Mouse (Mus musculus) kidney, adult 2 months (tissue): ENCODE measurements around the gene Cry1.

ENCODE experiments used
- CTCF ChIP-seq: fragments of 200-500 bp; conservative IDR thresholded peaks from 2 replicates; pipeline ENCODE4 v1.5.1; 2011; ENCODE audit warnings: low read depth, mild to moderate bottlenecking, control low read depth, low read length, moderate library complexity, mixed read lengths; ENCODE audit not compliant: insufficient read depth, insufficient read length
- POLR2A ChIP-seq: fragments of 200-500 bp; IDR thresholded peaks from one replicate; pipeline ENCODE4 v1.6.1; 2011; ENCODE audit warnings: low read depth, low read length, control low read depth

DNA sequence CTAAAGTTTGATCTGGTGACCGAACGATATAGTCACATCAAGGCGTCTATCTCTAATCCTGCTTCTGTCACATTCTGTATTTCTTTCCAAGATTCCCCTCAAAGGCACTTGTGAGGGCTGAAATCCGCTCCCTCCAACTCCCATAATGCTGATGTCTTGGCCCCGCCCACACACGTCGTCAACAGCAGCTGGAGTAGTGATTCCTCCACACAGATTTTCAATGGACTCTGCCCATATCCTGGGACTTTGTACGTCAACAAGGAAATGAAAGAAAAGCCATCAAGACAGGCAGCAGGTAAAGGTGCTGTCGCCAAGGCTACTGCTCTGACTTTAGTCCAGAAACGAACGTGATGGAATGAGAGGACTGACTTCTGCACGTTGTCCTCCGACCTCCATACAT lies 59.7 kb downstream of the Cry1 start:
- no peak for TF ChIP-seq CTCF
- no peak for TF ChIP-seq POLR2A
